In the genomic region with DNA sequence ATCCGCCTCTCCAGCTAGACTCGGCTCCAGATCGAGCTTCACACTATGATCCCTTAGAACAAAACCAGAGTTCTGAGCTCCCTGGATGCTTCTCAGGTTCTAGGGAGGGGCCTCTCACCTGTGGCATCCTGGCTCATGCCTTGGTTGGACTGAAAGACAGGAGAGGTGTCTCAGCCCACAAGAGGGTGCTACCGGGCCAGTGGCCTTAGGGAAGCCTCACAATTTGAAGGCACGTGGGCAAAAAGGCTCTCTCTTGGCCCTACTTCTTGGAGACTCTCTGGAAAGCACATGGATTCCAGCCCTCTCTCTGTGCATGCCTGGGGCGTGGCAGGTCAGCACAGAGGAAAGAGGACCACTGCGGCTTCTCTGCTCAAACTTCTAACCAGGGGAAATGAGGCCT, we compare ENCODE assay signal across 16 mouse cellular contexts.
DNase-seq lines count a peak whose midpoint lies in the region; ATAC-seq and TF ChIP-seq lines count a peak whose summit lies in the region.
"Had no signal": no experiment of that assay in that cellular context is flagged by ENCODE, and none has a peak within 500 bp of the region (broad histone marks: within the 10 kb centered on the region; RNA-seq: fewer than 3 reads in every experiment).

No protein-coding gene starts in this region.

- H3K27me3 ChIP-seq in heart, postnatal 0 days (ENCODE audit: control insufficient read depth, insufficient read depth, low read length), result no peaks in the 10 kb centered on the region
- H3K27me3 ChIP-seq in liver, embryonic 14.5 days (ENCODE audit: control insufficient read depth, insufficient read depth, low read length), result no peaks in the 10 kb centered on the region
- no peaks in the 10 kb centered on the region for H3K27me3 ChIP-seq in liver, embryonic 11.5 days (replicated peaks; ENCODE audit: control insufficient read depth, insufficient read depth, low read length)
- H3K27me3 ChIP-seq in MEL (ENCODE audit: control insufficient read depth in 1 of 2, insufficient read depth in 2 of 2, low read length in 2 of 2), result no peaks in the 10 kb centered on the region
- H3K27me3 ChIP-seq in forebrain, embryonic 15.5 days, result no peaks in the 10 kb centered on the region
- H3K27me3 ChIP-seq: heart, embryonic 15.5 days; hindbrain, embryonic 15.5 days; midbrain, embryonic 13.5 days had no signal

- peak; percentile 38 for TF ChIP-seq CTCF in heart, postnatal 0 days (IDR thresholded peaks at IDR 0.05; ENCODE audit: low read depth)
- peak; percentile 31; the same call in 1 of the 2 replicates for TF ChIP-seq CTCF in liver, embryonic 14.5 days (IDR thresholded peaks at IDR 0.05; ENCODE audit: low read depth)
- peak in 2 of 3 experiments; percentile 23 to 26; a peak in 3 of 6 replicates for TF ChIP-seq CTCF in MEL (IDR thresholded peaks at IDR 0.05 in 2 of 3, conservative IDR thresholded peaks at IDR 0.05 in 1 of 3; ENCODE audit: control insufficient read depth in 1 of 3, insufficient read depth in 1 of 3, low read depth in 2 of 3, low read length in 3 of 3, poor library complexity in 1 of 3, severe bottlenecking in 1 of 3)

- no peak overlapping the region for H3K4me2 ChIP-seq in heart, postnatal 0 days (ENCODE audit: low read depth, low read length)
- no peak overlapping the region for H3K4me2 ChIP-seq in liver, embryonic 14.5 days (ENCODE audit: low read depth)
- H3K4me2 ChIP-seq in liver, embryonic 11.5 days, result no peak overlapping the region
- H3K4me2 ChIP-seq in forebrain, embryonic 15.5 days (replicated peaks), result no peak overlapping the region
- H3K4me2 ChIP-seq: heart, embryonic 15.5 days; hindbrain, embryonic 15.5 days; midbrain, embryonic 13.5 days had no signal

- H3K9me3 ChIP-seq in heart, postnatal 0 days (replicated peaks; ENCODE audit: control insufficient read depth, low read length), result no peaks in the 10 kb centered on the region
- no peaks in the 10 kb centered on the region for H3K9me3 ChIP-seq in liver, embryonic 14.5 days (ENCODE audit: control insufficient read depth, low read length)
- no peaks in the 10 kb centered on the region for H3K9me3 ChIP-seq in liver, embryonic 11.5 days (ENCODE audit: control insufficient read depth, low read length)
- no peaks in the 10 kb centered on the region for H3K9me3 ChIP-seq in MEL (replicated peaks; ENCODE audit: insufficient read depth, low read length)
- H3K9me3 ChIP-seq in forebrain, embryonic 15.5 days, result no peaks in the 10 kb centered on the region
- H3K9me3 ChIP-seq: heart, embryonic 15.5 days; hindbrain, embryonic 15.5 days; midbrain, embryonic 13.5 days had no signal

- WGBS in heart, postnatal 0 days, result 77% methylated on average over 7 of the region's 7 CpGs
- WGBS in liver, embryonic 14.5 days (ENCODE audit: insufficient replicate concordance), result 81% methylated on average over 7 of the region's 7 CpGs
- 81% methylated on average over 7 of the region's 7 CpGs for WGBS in liver, embryonic 11.5 days
- WGBS in forebrain, embryonic 15.5 days, result 80% methylated on average over 7 of the region's 7 CpGs

- no peaks in the 10 kb centered on the region for H3K79me2 ChIP-seq in MEL (ENCODE audit: control insufficient read depth, insufficient read depth, low read length, poor library complexity)

- TF ChIP-seq RAD21 in MEL (IDR thresholded peaks at IDR 0.05; ENCODE audit: low read depth, low read length), result no peak; the same call in 1 of the 2 replicates

- no peak for DNase-seq in heart, postnatal 0 days (ENCODE audit: low spot score)
- no peak for DNase-seq in heart, postnatal 25 days (ENCODE audit: low spot score)
- DNase-seq in liver, embryonic 14.5 days (ENCODE audit: low read depth in 3 of 3, low spot score in 3 of 3), result no peak
- DNase-seq in liver, embryonic 11.5 days (ENCODE audit: low spot score), result no peak
- DNase-seq in 416B (ENCODE audit: low read depth), result peak; percentile 30
- no peak for DNase-seq in MEL (ENCODE audit: low read depth, low spot score)
- DNase-seq in spleen, adult 12 weeks (ENCODE audit: low spot score), result no peak
- DNase-seq: adrenal gland, postnatal 14 days; kidney, adult 8-10 months; left cerebral cortex, postnatal 4 days; right cerebral cortex, postnatal 25 days had no signal

- H3K36me3 ChIP-seq in heart, postnatal 0 days (replicated peaks; ENCODE audit: control insufficient read depth, insufficient read depth, low read length), result peaks cover 75% of the 10 kb centered on the region
- H3K36me3 ChIP-seq in liver, embryonic 14.5 days (replicated peaks; ENCODE audit: control insufficient read depth, insufficient read depth, low read depth), result no peaks in the 10 kb centered on the region
- peaks cover 11% of the 10 kb centered on the region for H3K36me3 ChIP-seq in liver, embryonic 11.5 days (ENCODE audit: control insufficient read depth, insufficient read depth, low read length)
- no peaks in the 10 kb centered on the region for H3K36me3 ChIP-seq in MEL (ENCODE audit: control insufficient read depth in 1 of 2, insufficient read depth in 2 of 2, low read length in 2 of 2)
- H3K36me3 ChIP-seq in forebrain, embryonic 15.5 days, result peaks cover 39% of the 10 kb centered on the region

- 0 out of 2 replicates have a peak, but pooled peaks cover 4% of the 10 kb centered on the region for H3K4me1 ChIP-seq in heart, postnatal 0 days (ENCODE audit: control insufficient read depth, insufficient read depth)
- H3K4me1 ChIP-seq in liver, embryonic 14.5 days (replicated peaks; ENCODE audit: control insufficient read depth in 2 of 2, insufficient read depth in 2 of 2, low read length in 1 of 2), result no peaks in the 10 kb centered on the region
- H3K4me1 ChIP-seq in liver, embryonic 11.5 days (replicated peaks; ENCODE audit: control insufficient read depth, insufficient read depth, low read length), result no peaks in the 10 kb centered on the region
- no peaks in the 10 kb centered on the region for H3K4me1 ChIP-seq in MEL (ENCODE audit: control insufficient read depth in 1 of 2, insufficient read depth in 2 of 2, low read length in 2 of 2)
- H3K4me1 ChIP-seq in forebrain, embryonic 15.5 days, result no peaks in the 10 kb centered on the region
- H3K4me1 ChIP-seq: hindbrain, embryonic 15.5 days had no signal

- H3K27ac ChIP-seq in heart, postnatal 0 days (ENCODE audit: low read depth), result no peak overlapping the region
- no peak overlapping the region for H3K27ac ChIP-seq in liver, embryonic 14.5 days
- H3K27ac ChIP-seq in liver, embryonic 11.5 days (ENCODE audit: low read depth, low read length), result no peak overlapping the region
- no peak overlapping the region for H3K27ac ChIP-seq in MEL (ENCODE audit: control insufficient read depth, low read depth, low read length)
- no peak overlapping the region for H3K27ac ChIP-seq in forebrain, embryonic 15.5 days (replicated peaks)
- H3K27ac ChIP-seq: heart, embryonic 15.5 days; hindbrain, embryonic 15.5 days; midbrain, embryonic 13.5 days had no signal

- TF ChIP-seq EP300 in heart, postnatal 0 days (IDR thresholded peaks at IDR 0.05; ENCODE audit: low read depth), result no peak
- TF ChIP-seq EP300 in liver, embryonic 14.5 days (IDR thresholded peaks at IDR 0.05; ENCODE audit: low read depth), result no peak
- no peak for TF ChIP-seq EP300 in MEL (IDR thresholded peaks at IDR 0.05; ENCODE audit: low read depth in 1 of 2, low read length in 2 of 2)

- intact Hi-C loops in heart, postnatal 25 days (cut with DNase I), result no loop called here

- no peak overlapping the region for H3K4me3 ChIP-seq in heart, postnatal 0 days (ENCODE audit: low read depth, low read length)
- H3K4me3 ChIP-seq in liver, embryonic 14.5 days (ENCODE audit: insufficient read depth in 1 of 2, low read depth in 2 of 2, low read length in 2 of 2), result no peak overlapping the region
- H3K4me3 ChIP-seq in liver, embryonic 11.5 days (ENCODE audit: low read depth, low read length), result no peak overlapping the region
- no peak overlapping the region for H3K4me3 ChIP-seq in MEL (ENCODE audit: control insufficient read depth in 1 of 2, insufficient read depth in 1 of 2, low read depth in 2 of 2, low read length in 2 of 2)
- no peak overlapping the region for H3K4me3 ChIP-seq in forebrain, embryonic 15.5 days
- H3K4me3 ChIP-seq: erythroblast, embryonic 14.5 days; heart, embryonic 15.5 days; hindbrain, embryonic 15.5 days; midbrain, embryonic 13.5 days had no signal

- no peak for TF ChIP-seq POLR2A in MEL (IDR thresholded peaks at IDR 0.05; ENCODE audit: control insufficient read depth in 1 of 2, insufficient read depth in 1 of 2, low read depth in 1 of 2, low read length in 2 of 2, poor library complexity in 1 of 2)

- ATAC-seq in heart, postnatal 0 days (ENCODE audit: insufficient read depth, low read depth), result no peak
- no peak for ATAC-seq in liver, embryonic 14.5 days (ENCODE audit: insufficient read depth)
- no peak for ATAC-seq in liver, embryonic 11.5 days (replicated peaks; ENCODE audit: low FRiP score)
- no peak for ATAC-seq in forebrain, embryonic 15.5 days (replicated peaks)
- ATAC-seq: midbrain, embryonic 13.5 days had no signal

- H3K9ac ChIP-seq in heart, postnatal 0 days (replicated peaks; ENCODE audit: low read depth, low read length), result no peak overlapping the region
- no peak overlapping the region for H3K9ac ChIP-seq in liver, embryonic 14.5 days (replicated peaks)
- no peak overlapping the region for H3K9ac ChIP-seq in liver, embryonic 11.5 days (ENCODE audit: low read depth, low read length)
- H3K9ac ChIP-seq in MEL (ENCODE audit: control insufficient read depth, low read depth, low read length, poor library complexity, severe bottlenecking), result no peak overlapping the region
- H3K9ac ChIP-seq in forebrain, embryonic 15.5 days (replicated peaks), result no peak overlapping the region
- H3K9ac ChIP-seq: heart, embryonic 15.5 days; hindbrain, embryonic 15.5 days; midbrain, embryonic 13.5 days had no signal

TF ChIP-seq in MEL, 35 proteins besides CTCF, POLR2A, EP300 and RAD21:
- no peak for TF ChIP-seq E2F4 (IDR thresholded peaks at IDR 0.05; ENCODE audit: borderline replicate concordance, low read depth, low read length)
- no peak for TF ChIP-seq UBTF (IDR thresholded peaks at IDR 0.05; ENCODE audit: borderline replicate concordance, insufficient read depth, low read depth, low read length)
